Mouse (Mus musculus): ENCODE data around the gene Kansl1l. TPM values are rescaled to one million over a fixed set of nuclear protein-coding genes. Genes with fewer than 3 reads are reported as not detected.

Gene Kansl1l
- polyA plus RNA-seq, 1 experiment, result 1.5 TPM

- Histone ChIP-seq H3K4me1 (ENCODE audit: control insufficient read depth, insufficient read depth, insufficient read length) (no peaks in the 10 kb centered on the region), H3K27ac (ENCODE audit: insufficient read depth, low read length) (no peak overlapping the region), H3K36me3 (ENCODE audit: control insufficient read depth, insufficient read depth, low read length) (peaks cover 17% of the 10 kb centered on the region), H3K27me3 (ENCODE audit: control insufficient read depth, insufficient read depth, low read length) (no peaks in the 10 kb centered on the region), H3K4me3 (ENCODE audit: extremely low read depth, insufficient read depth, insufficient read length) (no peak overlapping the region)
- no peak for DNase-seq (ENCODE audit: low read depth in 1 of 2, low spot score in 2 of 2)
- 88% methylated on average over 3 of the region's 3 CpGs for WGBS
- TF ChIP-seq POLR2A (IDR thresholded peaks at IDR 0.05; ENCODE audit: low read depth, low read length) (no peak), CTCF (IDR thresholded peaks at IDR 0.05; ENCODE audit: extremely low read depth, insufficient read depth, insufficient read length, insufficient replicate concordance) (no peak)
Observed at GRCm38 (mm10) chr1:66837207-66837606, 19.8 kb upstream of the Kansl1l start.

- H3K36me3 ChIP-seq (ENCODE audit: control insufficient read depth, insufficient read depth, low read length), result peaks cover 9% of the 10 kb centered on the region
- no peak for TF ChIP-seq POLR2A (IDR thresholded peaks at IDR 0.05; ENCODE audit: low read depth, low read length)
- TF ChIP-seq CTCF (IDR thresholded peaks at IDR 0.05; ENCODE audit: extremely low read depth, insufficient read depth, insufficient read length, insufficient replicate concordance), result no peak
- no peaks in the 10 kb centered on the region for H3K27me3 ChIP-seq (ENCODE audit: control insufficient read depth, insufficient read depth, low read length)
- no peak overlapping the region for H3K4me3 ChIP-seq (ENCODE audit: extremely low read depth, insufficient read depth, insufficient read length)
- 91% methylated on average over 7 of the region's 7 CpGs for WGBS
- DNase-seq (ENCODE audit: low read depth in 1 of 2, low spot score in 2 of 2), result no peak
- H3K27ac ChIP-seq (ENCODE audit: insufficient read depth, low read length), result no peak overlapping the region
- no peaks in the 10 kb centered on the region for H3K4me1 ChIP-seq (ENCODE audit: control insufficient read depth, insufficient read depth, insufficient read length)
Observed at GRCm38 (mm10) chr1:66832636-66833165, 15.3 kb upstream of the Kansl1l start.

DNA sequence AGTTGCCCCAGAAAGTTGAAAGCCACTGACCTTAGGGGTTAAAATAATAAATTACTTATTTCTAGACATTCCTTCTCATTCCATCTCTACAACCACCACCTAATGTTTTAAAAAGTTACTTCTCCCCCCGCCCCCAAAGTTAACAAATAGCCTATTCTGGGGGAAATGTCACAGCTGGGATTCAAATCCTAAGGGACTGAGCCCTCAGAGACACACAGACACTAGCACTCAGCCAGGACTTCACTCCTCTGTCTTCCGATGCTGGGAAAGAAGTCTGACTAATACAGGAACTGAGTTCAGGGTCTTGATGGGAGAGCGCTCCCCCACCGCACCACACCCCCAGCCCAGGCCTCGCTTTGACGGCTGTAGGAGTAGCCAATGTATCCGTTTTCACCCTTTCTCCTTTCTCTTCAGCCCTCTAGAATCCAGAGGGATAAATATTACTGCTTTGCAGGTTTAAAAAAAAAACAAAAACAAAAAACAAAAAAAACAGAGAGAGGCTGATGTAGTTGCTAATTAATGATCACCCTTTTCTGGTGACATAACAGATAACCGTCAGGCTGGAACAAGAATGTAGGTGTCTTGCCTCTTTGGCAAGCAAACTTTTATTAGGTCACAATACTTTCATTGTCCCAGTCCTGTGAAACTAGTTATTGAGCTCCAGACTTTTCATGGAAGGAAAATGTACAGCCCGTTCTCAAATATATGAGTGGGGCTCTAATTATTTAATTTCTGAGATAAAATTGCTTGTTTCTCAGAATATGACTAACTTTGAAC lies 14.7 kb upstream of the Kansl1l start:
- no peaks in the 10 kb centered on the region for H3K27me3 ChIP-seq (ENCODE audit: control insufficient read depth, insufficient read depth, low read length)
- H3K36me3 ChIP-seq (ENCODE audit: control insufficient read depth, insufficient read depth, low read length), result peaks cover 8% of the 10 kb centered on the region
- TF ChIP-seq CTCF (IDR thresholded peaks at IDR 0.05; ENCODE audit: extremely low read depth, insufficient read depth, insufficient read length, insufficient replicate concordance) (no peak), POLR2A (IDR thresholded peaks at IDR 0.05; ENCODE audit: low read depth, low read length) (no peak)
- 88% methylated on average over 9 of the region's 9 CpGs for WGBS
- H3K4me3 ChIP-seq (ENCODE audit: extremely low read depth, insufficient read depth, insufficient read length), result no peak overlapping the region
- no peak for DNase-seq (ENCODE audit: low read depth in 1 of 2, low spot score in 2 of 2)
- H3K4me1 ChIP-seq (ENCODE audit: control insufficient read depth, insufficient read depth, insufficient read length), result no peaks in the 10 kb centered on the region
- no peak overlapping the region for H3K27ac ChIP-seq (ENCODE audit: insufficient read depth, low read length)

DNA sequence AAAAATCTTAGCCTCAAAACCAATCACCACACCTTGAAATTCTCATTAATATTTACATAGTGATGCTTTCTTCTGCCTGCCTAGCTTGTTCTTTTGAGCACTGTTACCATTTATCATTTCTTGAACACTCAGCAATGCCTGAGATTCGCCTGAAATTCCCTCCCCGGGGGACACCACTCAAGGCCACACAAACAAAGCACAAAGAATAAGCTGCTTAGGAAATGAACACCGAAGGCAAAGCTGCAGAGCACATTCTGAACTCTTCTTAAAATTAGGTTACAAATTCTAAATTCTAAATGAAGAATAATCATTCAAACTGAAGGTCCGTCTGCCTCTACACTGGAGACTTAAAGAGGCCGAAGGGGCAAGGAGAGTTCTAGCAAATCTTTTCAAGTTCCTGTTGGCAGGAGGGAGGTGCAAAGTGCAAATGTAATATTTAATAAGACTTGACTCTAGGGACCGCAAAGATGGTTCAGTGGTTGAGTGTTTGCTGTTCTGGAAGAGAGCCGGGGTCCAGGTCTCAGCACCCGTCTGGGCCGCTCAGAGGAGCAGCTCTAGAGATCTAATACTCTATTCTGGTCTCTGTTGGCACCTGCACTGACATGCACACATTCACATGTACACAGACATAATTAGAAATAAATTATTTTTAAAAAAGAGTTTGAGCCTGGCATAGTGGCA lies 12.2 kb upstream of the Kansl1l start:
- no peak overlapping the region for H3K27ac ChIP-seq (ENCODE audit: insufficient read depth, low read length)
- DNase-seq (ENCODE audit: low read depth in 1 of 2, low spot score in 2 of 2), result no peak

GRCm38 (mm10) chr1:66821966-66822365 lies 4.6 kb upstream of the Kansl1l start:
- no peak for DNase-seq (ENCODE audit: low read depth in 1 of 2, low spot score in 2 of 2)
- TF ChIP-seq CTCF (IDR thresholded peaks at IDR 0.05; ENCODE audit: extremely low read depth, insufficient read depth, insufficient read length, insufficient replicate concordance) (no peak), POLR2A (IDR thresholded peaks at IDR 0.05; ENCODE audit: low read depth, low read length) (no peak)
- Histone ChIP-seq H3K36me3 (ENCODE audit: control insufficient read depth, insufficient read depth, low read length) (peaks cover 1% of the 10 kb centered on the region; the same call in 1 of the 2 replicates), H3K27me3 (ENCODE audit: control insufficient read depth, insufficient read depth, low read length) (no peaks in the 10 kb centered on the region), H3K4me1 (ENCODE audit: control insufficient read depth, insufficient read depth, insufficient read length) (no peaks in the 10 kb centered on the region), H3K27ac (ENCODE audit: insufficient read depth, low read length) (no peak overlapping the region), H3K4me3 (ENCODE audit: extremely low read depth, insufficient read depth, insufficient read length) (no peak overlapping the region)
- WGBS, result 89% methylated on average over 9 of the region's 9 CpGs

More for the DNA sequence above, 12.2 kb upstream of the Kansl1l start:
- WGBS, result 88% methylated on average over 9 of the region's 9 CpGs
- Histone ChIP-seq H3K27me3 (ENCODE audit: control insufficient read depth, insufficient read depth, low read length) (no peaks in the 10 kb centered on the region), H3K4me3 (ENCODE audit: extremely low read depth, insufficient read depth, insufficient read length) (no peak overlapping the region), H3K36me3 (ENCODE audit: control insufficient read depth, insufficient read depth, low read length) (peaks cover 4% of the 10 kb centered on the region; the same call in 1 of the 2 replicates), H3K4me1 (ENCODE audit: control insufficient read depth, insufficient read depth, insufficient read length) (no peaks in the 10 kb centered on the region)
- TF ChIP-seq POLR2A (IDR thresholded peaks at IDR 0.05; ENCODE audit: low read depth, low read length) (no peak), CTCF (IDR thresholded peaks at IDR 0.05; ENCODE audit: extremely low read depth, insufficient read depth, insufficient read length, insufficient replicate concordance) (no peak)

GRCm38 (mm10) chr1:66820241-66820640 lies 2.9 kb upstream of the Kansl1l start:
- TF ChIP-seq POLR2A (IDR thresholded peaks at IDR 0.05; ENCODE audit: low read depth, low read length), result no peak
- TF ChIP-seq CTCF (IDR thresholded peaks at IDR 0.05; ENCODE audit: extremely low read depth, insufficient read depth, insufficient read length, insufficient replicate concordance), result no peak
- WGBS, result 57% methylated on average over 7 of the region's 7 CpGs
- no peak overlapping the region for H3K4me3 ChIP-seq (ENCODE audit: extremely low read depth, insufficient read depth, insufficient read length)

More at GRCm38 (mm10) chr1:66820241-66820640, 2.9 kb upstream of the Kansl1l start:
- no peaks in the 10 kb centered on the region; the same call in 1 of the 2 replicates for H3K36me3 ChIP-seq (ENCODE audit: control insufficient read depth, insufficient read depth, low read length)
- H3K4me1 ChIP-seq (ENCODE audit: control insufficient read depth, insufficient read depth, insufficient read length), result no peaks in the 10 kb centered on the region; the same call in 1 of the 2 replicates
- no peak overlapping the region for H3K27ac ChIP-seq (ENCODE audit: insufficient read depth, low read length)
- no peak for DNase-seq (ENCODE audit: low read depth in 1 of 2, low spot score in 2 of 2)
- no peaks in the 10 kb centered on the region for H3K27me3 ChIP-seq (ENCODE audit: control insufficient read depth, insufficient read depth, low read length)

Measured in spleen, adult 2 months (tissue).